Mouse (Mus musculus) ovary, adult 18-20 months (tissue): Measurements from ENCODE around the gene Wnt1.
"Not testable (repeated sequence)": the region's sequence is repeated elsewhere in the genome, so short reads cannot be mapped to it uniquely, and the experiment has no call there.

Experiments used
- DNase-seq: peaks from one replicate; pipeline ENCODE4 v3.0.0; 2022; ENCODE audit warnings: low spot score, mixed read lengths

The Wnt1 gene

GRCm38 (mm10) chr15:98806071-98806808 is 16.6 kb downstream of the Wnt1 start:
- no peak for DNase-seq

- DNase-seq = no peak
Measured at GRCm38 (mm10) chr15:98806809-98807770, 17.4 kb downstream of the Wnt1 start.

GRCm38 (mm10) chr15:98807895-98808650 is 18.4 kb downstream of the Wnt1 start:
- DNase-seq = no peak

- no peak for DNase-seq
Measured at GRCm38 (mm10) chr15:98808651-98809134, 19.0 kb downstream of the Wnt1 start.

GRCm38 (mm10) chr15:98809390-98809789 is 19.7 kb downstream of the Wnt1 start, which contains the start of gene Ddn:
Ddn (minus strand) TSS chr15:98809490.
- DNase-seq = no peak

- DNase-seq = not testable (repeated sequence)
Measured at GRCm38 (mm10) chr15:98810212-98810611, 20.6 kb downstream of the Wnt1 start.

- no peak for DNase-seq
Measured at GRCm38 (mm10) chr15:98812741-98813424, 23.2 kb downstream of the Wnt1 start.

- DNase-seq = no peak
Measured at GRCm38 (mm10) chr15:98818171-98818570, 28.5 kb downstream of the Wnt1 start.

GRCm38 (mm10) chr15:98820937-98821336 is 31.3 kb downstream of the Wnt1 start:
- DNase-seq = no peak

- no peak for DNase-seq
Measured at GRCm38 (mm10) chr15:98821403-98821802, 31.7 kb downstream of the Wnt1 start.

- DNase-seq = no peak
Measured at GRCm38 (mm10) chr15:98822147-98822546, 32.5 kb downstream of the Wnt1 start.

- DNase-seq = no peak
Measured at GRCm38 (mm10) chr15:98823434-98823833, 33.8 kb downstream of the Wnt1 start.

- DNase-seq = no peak
Measured at GRCm38 (mm10) chr15:98827611-98828011, 38.0 kb downstream of the Wnt1 start.

- peak; percentile 94 for DNase-seq
Measured at GRCm38 (mm10) chr15:98830736-98831683, 41.4 kb downstream of the Wnt1 start, which contains the start of gene Prkag1. Prkag1 (minus strand) TSS chr15:98831521.

- no peak for DNase-seq
Measured at GRCm38 (mm10) chr15:98831684-98832035, 42.0 kb downstream of the Wnt1 start.

- no peak for DNase-seq
Measured at GRCm38 (mm10) chr15:98832161-98833058, 42.8 kb downstream of the Wnt1 start.

GRCm38 (mm10) chr15:98833281-98833680 is 43.6 kb downstream of the Wnt1 start:
- no peak for DNase-seq

GRCm38 (mm10) chr15:98834059-98834458 is 44.4 kb downstream of the Wnt1 start:
- no peak for DNase-seq

GRCm38 (mm10) chr15:98835291-98835690 is 45.6 kb downstream of the Wnt1 start:
- DNase-seq = no peak
